Mouse (Mus musculus) limb, embryonic 15.5 days (tissue): ENCODE data around the gene Pde1c. TPM values are rescaled to one million over a fixed set of nuclear protein-coding genes. Genes with fewer than 3 reads are reported as not detected.
"Not testable (repeated sequence)": the region's sequence is repeated elsewhere in the genome, so short reads cannot be mapped to it uniquely, and the experiment has no call there.

Experiments
- ATAC-seq: fragments of 200-750 bp; cut with Nextera tagmentation; 2 replicates; pipeline ENCODE4 v1.8.0; 2017; ENCODE audit warnings: low read depth, moderate TSS enrichment; ENCODE audit not compliant: insufficient number of reproducible peaks, low FRiP score, low TSS enrichment
- H3K27ac ChIP-seq: fragments of 300-500 bp; sonication (generic); 2 replicates; pipeline ENCODE4 v1.5.1; 2015; ENCODE audit warnings: moderate library complexity, mild to moderate bottlenecking, inconsistent platforms
- H3K27me3 ChIP-seq: fragments of 300-500 bp; sonication (generic); 2 replicates; pipeline ENCODE4 v1.6.1; 2015; ENCODE audit warnings: inconsistent platforms
- H3K36me3 ChIP-seq: fragments of 300-500 bp; sonication (generic); 2 replicates; pipeline ENCODE4 v1.6.1; 2015; ENCODE audit warnings: inconsistent platforms
- H3K4me1 ChIP-seq: fragments of 300-500 bp; sonication (generic); 2 replicates; pipeline ENCODE4 v1.6.1; 2015; ENCODE audit warnings: inconsistent platforms
- H3K4me2 ChIP-seq: fragments of 300-500 bp; sonication (generic); 2 replicates; pipeline ENCODE4 v1.6.1; 2015; ENCODE audit warnings: mild to moderate bottlenecking, inconsistent platforms
- H3K4me3 ChIP-seq: fragments of 300-500 bp; sonication (generic); 2 replicates; pipeline ENCODE4 v1.5.1; 2015; ENCODE audit warnings: mild to moderate bottlenecking, inconsistent platforms
- H3K9ac ChIP-seq: fragments of 300-500 bp; sonication (generic); 2 replicates; pipeline ENCODE4 v1.6.1; 2015; ENCODE audit warnings: inconsistent platforms
- H3K9me3 ChIP-seq: fragments of 300-500 bp; sonication (generic); 2 replicates; pipeline ENCODE4 v1.6.1; 2016; ENCODE audit warnings: inconsistent platforms
- WGBS: fragments of 180-500 bp; shearing (Covaris S2); methylation state at CpG from one replicate; pipeline ENCODE4 v1.1.7; 2015; 5-methylcytosine and 5-hydroxymethylcytosine counted together
- polyA plus RNA-seq: library from polyadenylated mRNA; unstranded; fragments of >200 nt; fragmentation: Nextera tagmentation; extraction: Ambion mirVana; gene quantifications from 2 replicates; pipeline ENCODE4 v1.2.1, GENCODE M21; 2015

Gene Pde1c
- polyA plus RNA-seq = 1.6 and 2.3 TPM in 2 replicates

DNA sequence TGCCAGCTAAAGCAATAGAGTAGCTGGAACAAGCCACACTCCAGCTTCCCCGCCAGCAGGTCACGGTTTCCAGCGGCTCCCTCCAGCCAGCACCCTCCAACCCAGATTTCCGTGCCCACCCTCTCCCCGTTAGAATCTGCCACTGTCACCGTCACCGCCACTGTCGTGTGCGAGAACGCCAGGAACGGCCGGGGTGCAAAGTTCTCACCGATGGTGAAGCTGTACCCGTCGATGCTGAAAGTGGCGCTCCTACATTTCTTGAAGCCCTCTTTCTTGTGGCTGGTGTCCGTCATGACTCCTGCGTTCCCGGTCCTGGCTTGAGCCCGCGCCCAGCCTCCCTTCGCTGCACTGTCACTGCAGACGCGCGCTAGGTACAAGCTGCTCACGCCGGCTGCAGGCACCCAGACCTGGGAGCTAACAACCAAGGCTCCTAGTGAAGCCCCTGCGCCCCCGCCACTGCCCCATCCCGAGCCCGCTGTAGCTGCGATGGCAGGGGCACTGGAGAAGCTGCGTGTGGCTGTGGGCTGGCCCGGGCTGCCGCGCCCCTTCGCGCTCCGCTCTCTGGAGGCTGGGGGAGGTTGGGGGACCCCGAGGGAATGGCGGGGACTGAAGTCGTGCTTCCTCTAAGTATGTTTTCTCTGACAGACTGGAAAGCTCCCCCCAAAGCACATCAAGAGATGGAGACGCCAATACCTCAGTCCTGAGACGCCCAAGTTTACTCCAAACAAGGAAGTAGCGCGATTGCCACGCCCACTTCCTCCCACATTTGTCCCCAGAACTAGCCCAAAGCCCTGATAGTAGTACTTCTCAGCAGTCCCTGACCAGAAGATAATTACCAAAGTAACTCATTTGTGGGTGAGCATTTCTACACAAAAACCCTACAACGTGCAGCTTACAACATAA is at the start of gene Pde1c:
Gene Pde1c (minus strand): TSS at position 634 of the 903 bp plus-strand sequence.
- no peaks in the 10 kb centered on the region for H3K9me3 ChIP-seq
- H3K36me3 ChIP-seq = no peaks in the 10 kb centered on the region
- peak within 1 kb of the TSS; percentile 63 for H3K4me3 ChIP-seq
- no peak for ATAC-seq
- no peak within 1 kb of the TSS for H3K27ac ChIP-seq
- no peaks in the 10 kb centered on the region for H3K27me3 ChIP-seq
- WGBS = 1% methylated on average over 48 of the region's 48 CpGs
- H3K4me2 ChIP-seq = peak within 1 kb of the TSS; percentile 99
- H3K4me1 ChIP-seq = peaks cover 6% of the 10 kb centered on the region; the same call in 1 of the 2 replicates
- peak within 1 kb of the TSS; percentile 48 for H3K9ac ChIP-seq

DNA sequence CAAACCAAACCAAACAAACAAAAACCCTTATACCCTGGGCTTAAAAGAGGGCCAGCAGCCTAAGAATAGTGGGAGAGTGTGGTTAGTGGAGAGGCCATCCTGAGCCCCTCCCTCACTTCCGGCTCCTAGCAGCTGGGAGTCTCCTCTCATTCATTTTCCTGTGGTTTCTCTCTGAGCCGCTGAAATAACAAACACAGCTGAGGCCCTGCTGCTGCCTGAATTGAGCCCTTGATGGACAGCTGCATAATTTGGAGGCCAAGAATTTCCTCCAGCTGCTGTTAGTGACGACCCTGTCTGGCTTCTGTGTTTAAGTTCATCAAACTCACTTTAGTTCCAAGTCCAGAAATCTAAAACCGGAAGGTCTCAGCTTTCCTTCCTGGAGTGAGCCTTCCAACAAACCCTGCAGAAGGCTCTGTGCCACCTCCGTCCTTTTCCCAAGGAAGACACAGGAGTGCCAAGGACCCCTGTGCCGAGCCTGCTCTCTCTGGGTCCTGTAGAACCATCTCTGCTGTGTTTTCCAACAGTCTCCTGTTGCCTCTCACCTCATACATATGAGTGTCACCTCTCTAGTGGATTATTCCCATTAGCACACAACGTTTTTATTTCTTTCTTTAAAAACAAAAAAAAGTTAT is 48.2 kb upstream of the Pde1c start:
- 15% methylated on average over 7 of the region's 7 CpGs for WGBS
- H3K4me1 ChIP-seq = peaks cover 19% of the 10 kb centered on the region
- peak; percentile 62; the same call in 1 of the 2 replicates for ATAC-seq
- no peaks in the 10 kb centered on the region for H3K27me3 ChIP-seq
- H3K4me2 ChIP-seq = peak overlapping the region; percentile 5; the same call in 1 of the 2 replicates
- no peaks in the 10 kb centered on the region for H3K36me3 ChIP-seq
- no peaks in the 10 kb centered on the region for H3K9me3 ChIP-seq
- H3K4me3 ChIP-seq = no peak overlapping the region
- peak overlapping the region; percentile 28 for H3K27ac ChIP-seq
- H3K9ac ChIP-seq = no peak overlapping the region

DNA sequence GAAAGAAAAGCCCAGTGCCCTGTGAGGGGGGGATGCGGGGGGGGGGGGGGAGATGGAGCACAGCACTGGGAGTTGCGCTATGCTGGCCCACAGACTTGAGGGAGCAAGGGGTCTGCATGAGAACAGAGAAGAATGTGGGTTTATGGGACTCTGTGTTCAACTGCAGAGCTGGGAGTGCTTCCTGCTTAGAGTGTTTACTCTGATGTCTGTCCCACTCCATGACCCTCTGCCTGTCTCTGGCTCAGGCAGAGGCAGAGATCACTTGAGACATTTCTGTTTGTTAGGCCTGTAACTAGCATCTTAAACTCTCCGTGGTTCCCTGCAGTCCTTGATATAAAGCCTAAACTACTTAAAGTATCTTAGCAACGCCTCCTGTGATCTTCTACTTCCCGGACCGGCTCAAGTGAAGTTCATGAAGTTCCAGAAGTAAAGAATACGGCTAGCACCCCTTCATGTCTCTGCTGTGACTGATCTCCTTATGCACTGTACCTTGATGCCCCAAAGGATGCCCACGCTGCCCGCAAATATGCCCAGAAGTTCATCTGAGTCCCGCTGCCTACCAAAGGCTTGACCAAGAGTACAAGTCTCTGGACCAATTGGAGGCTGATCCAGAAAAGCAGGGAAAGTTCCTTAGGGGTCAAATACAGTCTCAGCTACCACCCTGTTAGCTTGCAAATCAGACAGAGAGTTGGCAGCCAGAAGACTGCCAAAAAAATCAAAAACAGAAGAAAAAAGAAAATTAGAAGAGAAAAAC is 47.5 kb upstream of the Pde1c start:
- peaks cover 19% of the 10 kb centered on the region for H3K4me1 ChIP-seq
- peak overlapping the region; percentile 28 for H3K27ac ChIP-seq
- H3K36me3 ChIP-seq = no peaks in the 10 kb centered on the region
- H3K9ac ChIP-seq = no peak overlapping the region
- H3K4me2 ChIP-seq = peak overlapping the region; percentile 5; the same call in 1 of the 2 replicates
- no peak overlapping the region for H3K4me3 ChIP-seq
- H3K27me3 ChIP-seq = no peaks in the 10 kb centered on the region
- 63% methylated on average over 9 of the region's 10 CpGs for WGBS
- no peak for ATAC-seq
- H3K9me3 ChIP-seq = no peaks in the 10 kb centered on the region

DNA sequence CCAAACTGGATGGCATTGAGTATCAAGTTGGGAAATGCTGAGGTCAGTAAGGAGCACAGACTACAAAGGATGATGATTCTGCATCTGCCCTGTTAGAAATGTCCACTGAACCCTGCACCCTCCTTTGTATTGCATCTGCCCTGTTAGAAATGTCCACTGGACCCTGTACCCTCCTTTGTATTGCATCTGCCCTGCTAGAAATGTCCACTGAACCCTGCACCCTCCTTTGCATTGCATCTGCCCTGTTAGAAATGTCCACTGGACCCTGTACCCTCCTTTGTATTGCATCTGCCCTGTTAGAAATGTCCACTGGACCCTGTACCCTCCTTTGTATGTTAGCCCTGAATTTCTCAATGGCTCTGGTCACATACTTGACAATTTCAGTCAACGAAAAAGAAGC is 40.6 kb upstream of the Pde1c start:
- not testable (repeated sequence) for H3K27ac ChIP-seq, H3K27me3 ChIP-seq, H3K9me3 ChIP-seq, H3K4me3 ChIP-seq, H3K36me3 ChIP-seq, ATAC-seq, H3K9ac ChIP-seq, H3K4me2 ChIP-seq, H3K4me1 ChIP-seq
- WGBS = 56% methylated on average over 1 of the region's 1 CpGs

DNA sequence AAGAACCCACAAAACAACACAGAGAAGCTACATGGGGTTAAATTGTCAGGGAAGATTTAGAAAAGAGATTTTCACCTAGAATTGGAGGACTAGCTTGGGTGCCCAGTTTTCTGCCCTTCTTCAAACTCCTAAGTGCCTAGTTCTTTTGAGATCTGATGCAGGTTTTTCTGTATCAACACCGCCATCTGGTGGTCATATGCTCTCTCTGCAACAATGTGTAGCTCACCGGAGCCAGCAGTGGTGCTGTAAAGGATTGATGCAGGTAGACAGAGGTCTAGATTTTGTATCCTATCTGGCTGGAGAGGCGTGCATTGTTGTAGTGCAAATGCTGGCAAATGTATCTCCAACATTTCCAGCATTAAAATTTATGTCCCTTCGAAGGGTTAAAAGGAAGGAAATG is 39.4 kb upstream of the Pde1c start:
- no peaks in the 10 kb centered on the region for H3K27me3 ChIP-seq
- no peak overlapping the region for H3K9ac ChIP-seq
- no peaks in the 10 kb centered on the region for H3K4me1 ChIP-seq
- WGBS = 5% methylated on average over 4 of the region's 4 CpGs
- no peaks in the 10 kb centered on the region for H3K9me3 ChIP-seq
- H3K36me3 ChIP-seq = no peaks in the 10 kb centered on the region
- H3K4me2 ChIP-seq = no peak overlapping the region
- H3K4me3 ChIP-seq = no peak overlapping the region
- no peak for ATAC-seq
- no peak overlapping the region for H3K27ac ChIP-seq

DNA sequence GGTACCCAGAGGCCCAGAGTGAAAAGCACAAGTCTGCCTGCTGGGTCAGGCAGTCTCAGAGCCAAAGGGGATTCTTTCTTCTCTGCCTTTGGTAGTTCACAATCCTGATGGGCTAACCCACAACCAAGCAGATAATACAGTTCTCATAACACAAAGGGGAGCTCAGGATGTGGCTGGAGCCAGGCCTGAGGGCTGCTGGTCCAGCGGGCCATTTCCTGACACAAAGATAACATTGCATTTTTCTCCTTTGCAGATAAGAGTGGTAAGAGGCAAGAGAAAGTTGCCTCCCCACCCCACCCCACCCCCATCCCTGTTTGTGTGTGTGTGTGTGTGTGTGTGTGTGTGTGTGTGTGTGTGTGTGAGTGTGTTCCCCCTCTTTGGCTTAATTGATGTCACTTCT is 10.7 kb upstream of the Pde1c start:
- ATAC-seq = no peak
- H3K27me3 ChIP-seq = no peaks in the 10 kb centered on the region

DNA sequence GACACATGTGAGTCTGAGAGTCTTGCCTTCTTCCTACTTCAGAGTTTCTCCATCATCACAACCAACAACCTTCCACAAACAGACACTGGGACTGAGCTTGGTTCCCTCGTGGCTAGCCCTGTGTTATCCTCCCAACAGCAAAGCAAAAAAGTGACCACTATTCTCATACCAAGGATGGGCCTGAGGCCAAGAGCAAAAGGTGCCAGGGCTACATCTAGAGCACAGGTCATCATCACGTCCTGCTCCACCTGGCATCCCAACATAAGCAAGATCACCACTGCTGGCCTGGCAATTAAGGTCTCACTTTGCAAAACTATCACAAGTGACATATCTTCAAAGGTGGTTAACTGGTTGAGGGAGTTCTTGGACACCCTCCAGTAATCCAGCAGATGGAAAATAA is 8.0 kb downstream of the Pde1c start:
- H3K4me2 ChIP-seq = no peak overlapping the region
- H3K27me3 ChIP-seq = no peaks in the 10 kb centered on the region
- no peak overlapping the region for H3K9ac ChIP-seq
- H3K27ac ChIP-seq = no peak overlapping the region
- 0 out of 2 replicates have a peak, but pooled peaks cover 3% of the 10 kb centered on the region for H3K4me1 ChIP-seq
- no peaks in the 10 kb centered on the region for H3K36me3 ChIP-seq
- WGBS = 60% methylated on average over 2 of the region's 2 CpGs
- ATAC-seq = no peak
- no peak overlapping the region for H3K4me3 ChIP-seq
- H3K9me3 ChIP-seq = no peaks in the 10 kb centered on the region

More for the DNA sequence above, 10.7 kb upstream of the Pde1c start:
- Histone ChIP-seq H3K4me2 (no peak overlapping the region), H3K36me3 (no peaks in the 10 kb centered on the region), H3K9ac (no peak overlapping the region), H3K4me3 (no peak overlapping the region), H3K9me3 (no peaks in the 10 kb centered on the region), H3K27ac (no peak overlapping the region), H3K4me1 (no peaks in the 10 kb centered on the region)
- 67% methylated on average over 1 of the region's 1 CpGs for WGBS

DNA sequence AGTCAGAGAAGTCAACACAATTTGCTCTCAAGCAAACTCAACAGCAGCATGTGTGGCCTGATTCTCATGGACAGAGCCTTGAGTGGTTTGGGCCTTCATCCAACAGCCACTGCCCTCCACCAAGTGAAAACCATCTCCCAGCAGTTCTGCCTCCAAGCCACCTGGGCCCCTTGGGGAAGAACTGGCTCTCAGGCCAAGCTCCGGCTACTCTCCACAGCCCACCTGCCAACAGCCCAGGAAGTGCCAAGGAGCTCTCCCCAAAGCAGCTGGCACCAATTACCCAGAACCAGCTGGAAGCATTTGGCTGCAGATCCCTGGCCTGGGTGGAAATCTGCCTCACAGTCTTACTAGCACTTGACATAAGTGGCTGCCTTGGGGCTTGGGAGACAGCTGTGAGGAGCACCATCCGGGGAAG is 8.4 kb downstream of the Pde1c start:
- no peak for ATAC-seq
- Histone ChIP-seq H3K4me2 (no peak overlapping the region), H3K27me3 (no peaks in the 10 kb centered on the region), H3K9me3 (no peaks in the 10 kb centered on the region), H3K4me3 (no peak overlapping the region), H3K36me3 (no peaks in the 10 kb centered on the region), H3K27ac (no peak overlapping the region), H3K4me1 (0 out of 2 replicates have a peak, but pooled peaks cover 3% of the 10 kb centered on the region), H3K9ac (no peak overlapping the region)
- 31% methylated on average over 2 of the region's 2 CpGs for WGBS

DNA sequence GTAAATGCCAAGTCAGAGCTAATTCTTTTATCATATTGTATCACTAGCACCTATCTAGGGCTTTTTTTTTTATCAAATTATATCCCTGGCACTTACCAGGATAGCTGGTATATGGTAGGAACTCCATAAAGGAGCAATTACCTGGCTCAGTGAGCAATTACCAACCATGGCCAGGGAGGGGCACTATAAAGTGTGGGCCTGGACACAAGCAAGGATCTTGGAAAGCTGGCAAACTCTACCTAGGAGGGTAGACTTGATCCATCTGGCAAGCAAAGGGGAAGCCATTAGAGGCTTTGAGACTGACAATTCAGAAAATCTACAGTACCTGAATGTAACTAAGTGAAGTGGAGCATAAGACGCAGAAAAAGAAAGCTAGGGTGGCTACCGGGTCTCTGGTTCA is 10.2 kb downstream of the Pde1c start:
- no peaks in the 10 kb centered on the region for H3K36me3 ChIP-seq
- H3K27me3 ChIP-seq = no peaks in the 10 kb centered on the region
- H3K4me1 ChIP-seq = 0 out of 2 replicates have a peak, but pooled peaks cover 3% of the 10 kb centered on the region
- H3K4me2 ChIP-seq = no peak overlapping the region
- WGBS = 92% methylated on average over 2 of the region's 2 CpGs
- H3K9ac ChIP-seq = no peak overlapping the region
- H3K9me3 ChIP-seq = no peaks in the 10 kb centered on the region
- no peak overlapping the region for H3K27ac ChIP-seq
- ATAC-seq = no peak
- no peak overlapping the region for H3K4me3 ChIP-seq

DNA sequence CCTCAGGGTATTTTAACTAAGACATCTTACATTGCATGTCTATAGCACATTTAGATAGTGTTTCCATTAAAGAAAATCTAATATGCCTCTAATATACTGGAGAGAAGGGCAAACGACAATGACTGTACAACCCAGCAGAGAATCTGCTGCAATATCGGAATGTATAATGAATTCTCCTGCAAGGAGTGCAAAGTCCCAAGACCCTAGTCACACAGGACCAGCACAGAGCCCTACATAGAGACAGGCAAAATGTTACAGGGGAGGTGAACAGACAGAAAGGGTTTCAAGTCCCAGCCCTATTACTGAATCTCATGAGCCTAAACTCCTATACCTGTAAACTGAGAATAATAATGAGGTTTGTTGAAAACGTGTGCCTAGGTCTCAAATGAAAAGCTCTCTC is 13.1 kb downstream of the Pde1c start:
- H3K4me1 ChIP-seq = 0 out of 2 replicates have a peak, but pooled peaks cover 3% of the 10 kb centered on the region
- no peak overlapping the region for H3K27ac ChIP-seq
- H3K9ac ChIP-seq = no peak overlapping the region
- H3K27me3 ChIP-seq = no peaks in the 10 kb centered on the region
- H3K36me3 ChIP-seq = no peaks in the 10 kb centered on the region
- H3K4me3 ChIP-seq = no peak overlapping the region
- H3K9me3 ChIP-seq = no peaks in the 10 kb centered on the region
- ATAC-seq = no peak
- no peak overlapping the region for H3K4me2 ChIP-seq
- WGBS = 72% methylated on average over 3 of the region's 3 CpGs

DNA sequence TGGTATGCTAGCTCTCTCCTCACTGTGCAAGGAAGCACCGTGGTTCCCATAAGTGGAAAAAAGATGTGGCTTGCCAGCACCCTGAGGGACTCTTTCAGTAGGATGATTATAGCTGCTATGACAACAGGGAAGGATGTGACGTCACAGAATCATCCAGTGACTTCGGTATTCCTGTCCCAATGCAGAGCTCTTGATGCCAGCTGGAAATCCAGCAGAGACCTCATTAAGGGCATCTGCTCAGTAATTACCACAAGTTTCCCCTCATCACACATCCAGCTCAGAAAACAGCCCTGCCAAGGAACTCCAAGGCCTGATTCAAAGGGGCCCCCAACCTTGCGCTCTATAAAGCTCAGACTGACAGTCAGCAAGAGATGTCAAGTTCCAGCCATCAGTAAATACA is 13.5 kb downstream of the Pde1c start:
- no peak for ATAC-seq
- Histone ChIP-seq H3K4me1 (no peaks in the 10 kb centered on the region), H3K27me3 (no peaks in the 10 kb centered on the region), H3K9ac (no peak overlapping the region), H3K4me3 (no peak overlapping the region), H3K27ac (no peak overlapping the region), H3K9me3 (no peaks in the 10 kb centered on the region), H3K36me3 (no peaks in the 10 kb centered on the region), H3K4me2 (no peak overlapping the region)
- WGBS = 47% methylated on average over 4 of the region's 4 CpGs
